Comparison of ENCODE assay signal across 20 mouse cellular contexts in genomic region chr11:18444600-18444999, GRCm38 (mm10).
A peak's percentile ranks its signal among the peaks of the same experiment; 100 is the strongest.
DNase-seq lines count a peak whose midpoint lies in the region; ATAC-seq lines count a peak whose summit lies in the region.
"Had no signal": no experiment of that assay in that cellular context is flagged by ENCODE, and none has a peak within 500 bp of the region (broad histone marks: within the 10 kb centered on the region; RNA-seq: fewer than 3 reads in every experiment).

No protein-coding gene starts in this region.

- H3K36me3 ChIP-seq in forebrain, embryonic 16.5 days (ENCODE audit: control insufficient read depth, insufficient read depth): no peaks in the 10 kb centered on the region
- H3K36me3 ChIP-seq: heart, embryonic 10.5 days; hindbrain, embryonic 13.5 days; limb, embryonic 15.5 days; midbrain, embryonic 12.5 days; neural tube, embryonic 15.5 days had no signal

- no peak overlapping the region for H3K4me3 ChIP-seq in forebrain, embryonic 16.5 days (replicated peaks; ENCODE audit: low read length)
- H3K4me3 ChIP-seq: heart, embryonic 10.5 days; hindbrain, embryonic 13.5 days; limb, embryonic 15.5 days; midbrain, embryonic 12.5 days; neural tube, embryonic 15.5 days had no signal

- peak; percentile 10 for DNase-seq in embryo, embryonic 9.5 days (ENCODE audit: extremely low spot score)
- peak; percentile 3 for DNase-seq in kidney, adult 18-20 months
- DNase-seq in kidney, postnatal 14 days: peak; percentile 51
- DNase-seq in lung, postnatal 14 days: peak; percentile 9
- DNase-seq in right cerebral cortex, postnatal 25 days: no peak
- DNase-seq in urinary bladder, postnatal 10 days (ENCODE audit: low spot score): no peak
- no peak for DNase-seq in adipocyte (ENCODE audit: low spot score)
- DNase-seq: cerebellum, adult 8-10 months; gastrocnemius, postnatal 14 days; heart, postnatal 14 days; right cerebral cortex, postnatal 4 days; thymus, postnatal 14 days had no signal

- no peaks in the 10 kb centered on the region for H3K9me3 ChIP-seq in forebrain, embryonic 16.5 days (ENCODE audit: control insufficient read depth, low read length)
- H3K9me3 ChIP-seq: heart, embryonic 10.5 days; hindbrain, embryonic 13.5 days; limb, embryonic 15.5 days; midbrain, embryonic 12.5 days; neural tube, embryonic 15.5 days had no signal

- no peaks in the 10 kb centered on the region for H3K27me3 ChIP-seq in forebrain, embryonic 16.5 days (replicated peaks; ENCODE audit: control insufficient read depth, insufficient read depth, low read length)
- H3K27me3 ChIP-seq: hindbrain, embryonic 13.5 days; limb, embryonic 15.5 days; midbrain, embryonic 12.5 days; neural tube, embryonic 15.5 days; Patski had no signal

- no peak overlapping the region for H3K4me2 ChIP-seq in forebrain, embryonic 16.5 days (ENCODE audit: low read length)
- H3K4me2 ChIP-seq: hindbrain, embryonic 13.5 days; limb, embryonic 15.5 days; midbrain, embryonic 12.5 days; neural tube, embryonic 15.5 days had no signal

- 83% methylated on average over 8 of the region's 8 CpGs for WGBS in forebrain, embryonic 16.5 days

- no peak overlapping the region for H3K27ac ChIP-seq in forebrain, embryonic 16.5 days (ENCODE audit: low read length)
- H3K27ac ChIP-seq: heart, embryonic 10.5 days; hindbrain, embryonic 13.5 days; limb, embryonic 15.5 days; midbrain, embryonic 12.5 days; neural tube, embryonic 15.5 days had no signal

- no peaks in the 10 kb centered on the region for H3K4me1 ChIP-seq in forebrain, embryonic 16.5 days (replicated peaks; ENCODE audit: control insufficient read depth, insufficient read depth, low read length)
- H3K4me1 ChIP-seq: heart, embryonic 10.5 days; hindbrain, embryonic 13.5 days; limb, embryonic 15.5 days; midbrain, embryonic 12.5 days; neural tube, embryonic 15.5 days had no signal

- H3K9ac ChIP-seq in forebrain, embryonic 16.5 days (replicated peaks; ENCODE audit: low read depth, low read length): no peak overlapping the region
- H3K9ac ChIP-seq: hindbrain, embryonic 13.5 days; limb, embryonic 15.5 days; midbrain, embryonic 12.5 days; neural tube, embryonic 15.5 days had no signal

- ATAC-seq in forebrain, embryonic 16.5 days: no peak
- ATAC-seq: activated CD4-positive, CD25-positive, alpha-beta regulatory T cell, adult 4 months; Patski had no signal

Comparison
In these comparisons a context has a peak if more than half of its experiments do, and no peak if none do; other contexts are left out.
1. DNase-seq: peak in embryo, embryonic 9.5 days (single experiment), kidney, adult 18-20 months (single experiment), kidney, postnatal 14 days (single experiment) and lung, postnatal 14 days (single experiment); none in right cerebral cortex, postnatal 25 days (single experiment), urinary bladder, postnatal 10 days (single experiment) and adipocyte (single experiment).